Mouse (Mus musculus) hindbrain, embryonic 10.5 days (tissue): ENCODE measurements around the gene Prok2. TPM values are rescaled to one million over a fixed set of nuclear protein-coding genes. Genes with fewer than 3 reads are reported as not detected.

ENCODE experiments used
- DNase-seq: peaks from one replicate; pipeline ENCODE4 v3.0.0-alpha.2; 2017; ENCODE audit warnings: low spot score
- H3K27ac ChIP-seq: fragments of 300-500 bp; sonication (generic); 2 replicates; pipeline ENCODE4 v1.5.1; 2016; ENCODE audit warnings: mild to moderate bottlenecking, moderate library complexity
- H3K27me3 ChIP-seq: fragments of 300-500 bp; sonication (generic); 2 replicates; pipeline ENCODE4 v1.6.1; 2016; ENCODE audit warnings: mild to moderate bottlenecking; ENCODE audit not compliant: poor library complexity, insufficient read depth, severe bottlenecking
- H3K36me3 ChIP-seq: fragments of 300-500 bp; sonication (generic); 2 replicates; pipeline ENCODE4 v1.6.1; 2016; ENCODE audit warnings: mild to moderate bottlenecking, moderate library complexity
- H3K4me1 ChIP-seq: fragments of 300-500 bp; sonication (generic); replicated peaks from 2 replicates; pipeline ENCODE4 v1.6.1; 2016; ENCODE audit warnings: mild to moderate bottlenecking
- H3K4me3 ChIP-seq: fragments of 300-500 bp; sonication (generic); 2 replicates; pipeline ENCODE4 v1.5.1; 2016; ENCODE audit warnings: mild to moderate bottlenecking, moderate library complexity
- H3K9me3 ChIP-seq: fragments of 300-500 bp; sonication (generic); 2 replicates; pipeline ENCODE4 v1.6.1; 2016; ENCODE audit warnings: mild to moderate bottlenecking, moderate library complexity
- WGBS: fragments of 180-500 bp; shearing (Covaris S2); methylation state at CpG from one replicate; pipeline ENCODE4 v1.1.7; 2016; 5-methylcytosine and 5-hydroxymethylcytosine counted together
- polyA plus RNA-seq: library from polyadenylated mRNA; unstranded; fragments of >200 nt; fragmentation: Nextera tagmentation; extraction: Ambion mirVana; gene quantifications from 2 replicates; pipeline ENCODE4 v1.2.1, GENCODE M21; 2016

The Prok2 gene
- polyA plus RNA-seq, 1 experiment from 2014 or later: not detected

- WGBS: 3% methylated on average over 22 of the region's 22 CpGs
Measured at GRCm38 (mm10) chr6:99726576-99727303, 548 bp upstream of the Prok2 start.

GRCm38 (mm10) chr6:99722390-99722789 lies 3.8 kb downstream of the Prok2 start:
- Histone ChIP-seq H3K27me3 (peaks cover 46% of the 10 kb centered on the region), H3K9me3 (no peaks in the 10 kb centered on the region), H3K4me3 (no peak overlapping the region), H3K4me1 (peaks cover 17% of the 10 kb centered on the region), H3K27ac (no peak overlapping the region), H3K36me3 (no peaks in the 10 kb centered on the region)
- WGBS: 89% methylated on average over 9 of the region's 9 CpGs
- DNase-seq: no peak

More at GRCm38 (mm10) chr6:99726576-99727303, 548 bp upstream of the Prok2 start:
- DNase-seq: peak; percentile 34
- H3K9me3 ChIP-seq: no peaks in the 10 kb centered on the region
- peaks cover 79% of the 10 kb centered on the region for H3K27me3 ChIP-seq
- peaks cover 17% of the 10 kb centered on the region for H3K4me1 ChIP-seq
- peak overlapping the region; percentile 35; the same call in 1 of the 2 replicates for H3K27ac ChIP-seq
- H3K36me3 ChIP-seq: no peaks in the 10 kb centered on the region
- H3K4me3 ChIP-seq: peak overlapping the region; percentile 65

- Histone ChIP-seq H3K36me3 (no peaks in the 10 kb centered on the region), H3K9me3 (no peaks in the 10 kb centered on the region), H3K27me3 (peaks cover 33% of the 10 kb centered on the region), H3K27ac (no peak overlapping the region), H3K4me1 (peaks cover 6% of the 10 kb centered on the region), H3K4me3 (no peak overlapping the region)
- no peak for DNase-seq
- 85% methylated on average over 9 of the region's 9 CpGs for WGBS
Measured at GRCm38 (mm10) chr6:99721032-99721431, 5.2 kb downstream of the Prok2 start.

GRCm38 (mm10) chr6:99715913-99716312 lies 10.3 kb downstream of the Prok2 start:
- no peaks in the 10 kb centered on the region for H3K36me3 ChIP-seq
- peaks cover 19% of the 10 kb centered on the region for H3K27me3 ChIP-seq
- H3K4me1 ChIP-seq: no peaks in the 10 kb centered on the region
- no peaks in the 10 kb centered on the region for H3K9me3 ChIP-seq
- H3K4me3 ChIP-seq: no peak overlapping the region
- no peak for DNase-seq
- no peak overlapping the region for H3K27ac ChIP-seq
- WGBS: 77% methylated on average over 6 of the region's 6 CpGs

GRCm38 (mm10) chr6:99715191-99715590 lies 11.0 kb downstream of the Prok2 start:
- H3K4me1 ChIP-seq: no peaks in the 10 kb centered on the region
- WGBS: 63% methylated on average over 6 of the region's 6 CpGs
- no peaks in the 10 kb centered on the region for H3K36me3 ChIP-seq
- H3K4me3 ChIP-seq: no peak overlapping the region
- no peak overlapping the region for H3K27ac ChIP-seq
- H3K9me3 ChIP-seq: no peaks in the 10 kb centered on the region
- peaks cover 19% of the 10 kb centered on the region for H3K27me3 ChIP-seq
- DNase-seq: no peak

- no peak for DNase-seq
- Histone ChIP-seq H3K9me3 (no peaks in the 10 kb centered on the region), H3K36me3 (no peaks in the 10 kb centered on the region), H3K4me3 (no peak overlapping the region), H3K27me3 (peaks cover 19% of the 10 kb centered on the region), H3K4me1 (no peaks in the 10 kb centered on the region), H3K27ac (no peak overlapping the region)
- 83% methylated on average over 5 of the region's 5 CpGs for WGBS
Measured at GRCm38 (mm10) chr6:99713256-99713655, 12.9 kb downstream of the Prok2 start.

- no peak for DNase-seq
- H3K9me3 ChIP-seq: no peaks in the 10 kb centered on the region
- peaks cover 19% of the 10 kb centered on the region for H3K27me3 ChIP-seq
- H3K36me3 ChIP-seq: no peaks in the 10 kb centered on the region
- 75% methylated on average over 11 of the region's 11 CpGs for WGBS
- no peak overlapping the region for H3K4me3 ChIP-seq
- no peaks in the 10 kb centered on the region for H3K4me1 ChIP-seq
- no peak overlapping the region for H3K27ac ChIP-seq
Measured at GRCm38 (mm10) chr6:99711576-99712101, 14.6 kb downstream of the Prok2 start.

GRCm38 (mm10) chr6:99700484-99700883 lies 25.7 kb downstream of the Prok2 start:
- Histone ChIP-seq H3K27ac (no peak overlapping the region), H3K36me3 (no peaks in the 10 kb centered on the region), H3K27me3 (peaks cover 29% of the 10 kb centered on the region), H3K4me3 (no peak overlapping the region), H3K4me1 (0 out of 2 replicates have a peak, but pooled peaks cover 5% of the 10 kb centered on the region), H3K9me3 (no peaks in the 10 kb centered on the region)
- no peak for DNase-seq
- 75% methylated on average over 3 of the region's 3 CpGs for WGBS

- WGBS: under 1% methylated on average over 110 of the region's 110 CpGs
- peak; percentile 28 for DNase-seq
- peak overlapping the region; percentile 77 for H3K4me3 ChIP-seq
Measured at GRCm38 (mm10) chr6:99692916-99693841, 33.0 kb downstream of the Prok2 start.

GRCm38 (mm10) chr6:99692206-99692915 lies 33.8 kb downstream of the Prok2 start, which contains the start of gene Gpr27:
TSS of gene Gpr27 (plus strand) at chr6:99692679.
- under 1% methylated on average over 109 of the region's 112 CpGs for WGBS
- H3K9me3 ChIP-seq: no peaks in the 10 kb centered on the region
- peak within 1 kb of the TSS; percentile 77 for H3K4me3 ChIP-seq
- peak; percentile 70 for DNase-seq
- no peaks in the 10 kb centered on the region for H3K36me3 ChIP-seq
- peaks cover 23% of the 10 kb centered on the region for H3K4me1 ChIP-seq
- H3K27ac ChIP-seq: peak within 1 kb of the TSS; percentile 89
- peaks cover 84% of the 10 kb centered on the region for H3K27me3 ChIP-seq

More at GRCm38 (mm10) chr6:99692916-99693841, 33.0 kb downstream of the Prok2 start:
- Histone ChIP-seq H3K4me1 (peaks cover 23% of the 10 kb centered on the region), H3K27ac (peak overlapping the region; percentile 89), H3K27me3 (peaks cover 92% of the 10 kb centered on the region), H3K9me3 (no peaks in the 10 kb centered on the region), H3K36me3 (no peaks in the 10 kb centered on the region)

GRCm38 (mm10) chr6:99691666-99692205 lies 34.5 kb downstream of the Prok2 start:
- DNase-seq: peak; percentile 16
- Histone ChIP-seq H3K27me3 (peaks cover 80% of the 10 kb centered on the region), H3K4me1 (peaks cover 23% of the 10 kb centered on the region)

GRCm38 (mm10) chr6:99688513-99688912 lies 37.7 kb downstream of the Prok2 start:
- H3K4me1 ChIP-seq: peaks cover 16% of the 10 kb centered on the region
- DNase-seq: no peak
- H3K36me3 ChIP-seq: no peaks in the 10 kb centered on the region
- 87% methylated on average over 6 of the region's 6 CpGs for WGBS
- peaks cover 48% of the 10 kb centered on the region for H3K27me3 ChIP-seq
- H3K27ac ChIP-seq: no peak overlapping the region
- H3K4me3 ChIP-seq: no peak overlapping the region
- no peaks in the 10 kb centered on the region for H3K9me3 ChIP-seq

More at GRCm38 (mm10) chr6:99691666-99692205, 34.5 kb downstream of the Prok2 start:
- H3K4me3 ChIP-seq: peak overlapping the region; percentile 77
- WGBS: 6% methylated on average over 25 of the region's 25 CpGs
- no peaks in the 10 kb centered on the region for H3K9me3 ChIP-seq
- peak overlapping the region; percentile 89 for H3K27ac ChIP-seq
- H3K36me3 ChIP-seq: no peaks in the 10 kb centered on the region
